ENCODE assay signal across 7 mouse cellular contexts in genomic region chr13:14065028-14065380, GRCm38 (mm10). TPM values are rescaled to one million over a fixed set of nuclear protein-coding genes. Genes with fewer than 3 reads are reported as not detected.
DNase-seq lines count a peak whose midpoint lies in the region; ATAC-seq and TF ChIP-seq lines count a peak whose summit lies in the region.

No protein-coding gene starts in this region.

- H3K4me3 ChIP-seq in spleen, adult 2 months (ENCODE audit: extremely low read depth, insufficient read depth, insufficient read length) = peak overlapping the region; percentile 98
- peak overlapping the region; percentile 99 for H3K4me3 ChIP-seq in forebrain, embryonic 10.5 days
- H3K4me3 ChIP-seq in limb, embryonic 15.5 days = peak overlapping the region; percentile 98

- TF ChIP-seq POLR2A in spleen, adult 2 months (IDR thresholded peaks at IDR 0.05; ENCODE audit: low read depth, low read length) = no peak

- 4% methylated on average over 9 of the region's 9 CpGs for WGBS in spleen, adult 2 months
- 42% methylated on average over 9 of the region's 9 CpGs for WGBS in forebrain, embryonic 10.5 days
- 6% methylated on average over 9 of the region's 9 CpGs for WGBS in limb, embryonic 15.5 days

- no peak for DNase-seq in spleen, adult 2 months (ENCODE audit: low read depth in 1 of 2, low spot score in 2 of 2)
- DNase-seq in spleen, adult 18-20 months = no peak
- no peak for DNase-seq in forebrain, embryonic 10.5 days (ENCODE audit: extremely low spot score, low spot score)
- no peak for DNase-seq in c-Kit-positive CD71-positive TER-119-positive erythroid progenitor cells, embryonic 14.5 days (ENCODE audit: low spot score)
- DNase-seq in urinary bladder, postnatal 25 days (ENCODE audit: low spot score) = no peak
- DNase-seq in Muller cell, postnatal 12 days (ENCODE audit: inconsistent ontology term) = no peak

- peaks cover 6% of the 10 kb centered on the region for H3K4me1 ChIP-seq in spleen, adult 2 months (ENCODE audit: control insufficient read depth, insufficient read depth, insufficient read length)
- H3K4me1 ChIP-seq in forebrain, embryonic 10.5 days = peaks cover 28% of the 10 kb centered on the region
- peaks cover 10% of the 10 kb centered on the region; the same call in 1 of the 2 replicates for H3K4me1 ChIP-seq in limb, embryonic 15.5 days

- H3K9ac ChIP-seq in limb, embryonic 15.5 days = peak overlapping the region; percentile 98; the same call in 1 of the 2 replicates

- H3K27ac ChIP-seq in spleen, adult 2 months (ENCODE audit: insufficient read depth, low read length) = peak overlapping the region; percentile 97
- H3K27ac ChIP-seq in forebrain, embryonic 10.5 days = peak overlapping the region; percentile 97
- peak overlapping the region; percentile 99; the same call in 1 of the 2 replicates for H3K27ac ChIP-seq in limb, embryonic 15.5 days

- H3K27me3 ChIP-seq in spleen, adult 2 months (ENCODE audit: control insufficient read depth, insufficient read depth, low read length) = no peaks in the 10 kb centered on the region
- H3K27me3 ChIP-seq in forebrain, embryonic 10.5 days (ENCODE audit: poor library complexity, severe bottlenecking) = no peaks in the 10 kb centered on the region
- H3K27me3 ChIP-seq in limb, embryonic 15.5 days = no peaks in the 10 kb centered on the region

- no peaks in the 10 kb centered on the region for H3K9me3 ChIP-seq in forebrain, embryonic 10.5 days
- H3K9me3 ChIP-seq in limb, embryonic 15.5 days = no peaks in the 10 kb centered on the region

- ATAC-seq in limb, embryonic 15.5 days (ENCODE audit: insufficient number of reproducible peaks, low FRiP score, low TSS enrichment, low read depth) = no peak

- TF ChIP-seq CTCF in spleen, adult 2 months (IDR thresholded peaks at IDR 0.05; ENCODE audit: extremely low read depth, insufficient read depth, insufficient read length, insufficient replicate concordance) = no peak

- peaks cover 3% of the 10 kb centered on the region; the same call in 1 of the 2 replicates for H3K36me3 ChIP-seq in spleen, adult 2 months (ENCODE audit: control insufficient read depth, insufficient read depth, low read length)
- H3K36me3 ChIP-seq in forebrain, embryonic 10.5 days (replicated peaks) = peaks cover 49% of the 10 kb centered on the region
- H3K36me3 ChIP-seq in limb, embryonic 15.5 days = no peaks in the 10 kb centered on the region

- H3K4me2 ChIP-seq in limb, embryonic 15.5 days = peak overlapping the region; percentile 59

RNA-seq across cellular contexts. Expression of gene Ggps1, which starts 1.7 kb away (rescaled TPM):
- 6.4 and 8.4 TPM in 2 replicates for polyA plus RNA-seq in spleen, adult 2 months (2012; rRNA removed)
- 54.8 and 56.3 TPM in 2 replicates for polyA plus RNA-seq in forebrain, embryonic 10.5 days (2016; fragmentation: Nextera tagmentation; extraction: Ambion mirVana)
- polyA plus RNA-seq in limb, embryonic 15.5 days (2015; fragmentation: Nextera tagmentation; extraction: Ambion mirVana) = 48.4 and 51.4 TPM in 2 replicates

RNA-seq across cellular contexts. Expression of gene Arid4b, which starts 2.0 kb away (rescaled TPM):
- 4.6 and 5.2 TPM in 2 replicates for polyA plus RNA-seq in spleen, adult 2 months (2012; rRNA removed)
- polyA plus RNA-seq in forebrain, embryonic 10.5 days (2016; fragmentation: Nextera tagmentation; extraction: Ambion mirVana) = 67.2 and 71.4 TPM in 2 replicates
- polyA plus RNA-seq in limb, embryonic 15.5 days (2015; fragmentation: Nextera tagmentation; extraction: Ambion mirVana) = 71.2 and 79.0 TPM in 2 replicates

RNA-seq across cellular contexts. Expression of gene Tbce, which starts 25.6 kb away (rescaled TPM):
- 9.7 and 13.9 TPM in 2 replicates for polyA plus RNA-seq in spleen, adult 2 months (2012; rRNA removed)
- polyA plus RNA-seq in forebrain, embryonic 10.5 days (2016; fragmentation: Nextera tagmentation; extraction: Ambion mirVana) = 48.4 and 49.7 TPM in 2 replicates
- 50.1 and 50.8 TPM in 2 replicates for polyA plus RNA-seq in limb, embryonic 15.5 days (2015; fragmentation: Nextera tagmentation; extraction: Ambion mirVana)

Comparison
In these comparisons a context has a peak if more than half of its experiments do, and no peak if none do; other contexts are left out.
1. RNA of gene Arid4b, which starts 2.0 kb away (polyA plus RNA-seq): 71.2 to 79.0 TPM in limb, embryonic 15.5 days and 67.2 to 71.4 TPM in forebrain, embryonic 10.5 days; 4.6 to 5.2 TPM in spleen, adult 2 months; every median in the first group is over 10 times any median in the second.
2. Peak in every context shown above with its lines, with median percentiles within 50 percentile points of each other: H3K27ac ChIP-seq and H3K4me3 ChIP-seq.